Mouse (Mus musculus) liver, embryonic 14.5 days (tissue): ENCODE measurements around the gene D10Wsu102e. TPM values are rescaled to one million over a fixed set of nuclear protein-coding genes. Genes with fewer than 3 reads are reported as not detected.
"Not testable (repeated sequence)": the region's sequence is repeated elsewhere in the genome, so short reads cannot be mapped to it uniquely, and the experiment has no call there.

Experiments used
- ATAC-seq: fragments of 200-750 bp; cut with Nextera tagmentation; 2 replicates; pipeline ENCODE4 v1.8.0; 2017; ENCODE audit warnings: moderate number of reproducible peaks, mild to moderate bottlenecking, moderate library complexity; ENCODE audit not compliant: insufficient read depth
- DNase-seq, 3 experiments: peaks; one replicate each; pipeline ENCODE4 v3.0.0-alpha.2; 2012 to 2013; ENCODE audit warnings: low read depth in 3 of 3, low spot score in 3 of 3
- H3K27ac ChIP-seq: fragments of 300-500 bp; sonication (generic); 2 replicates; pipeline ENCODE4 v1.5.1; 2014; ENCODE audit warnings: moderate library complexity, mild to moderate bottlenecking, control low read depth, inconsistent platforms
- H3K27me3 ChIP-seq: fragments of 300-500 bp; sonication (generic); 2 replicates; pipeline ENCODE4 v1.6.1; 2014; ENCODE audit warnings: mild to moderate bottlenecking, low read length, moderate library complexity; ENCODE audit not compliant: control insufficient read depth, insufficient read depth
- H3K36me3 ChIP-seq: fragments of 300-500 bp; sonication (generic); replicated peaks from 2 replicates; pipeline ENCODE4 v1.6.1; 2014; ENCODE audit warnings: low read depth; ENCODE audit not compliant: control insufficient read depth, insufficient read depth
- H3K4me1 ChIP-seq, 2 experiments: fragments of 200-500 bp in 1 of 2; fragments of 300-500 bp in 1 of 2; sonication (generic) in 1 of 2; replicated peaks; 2 replicates each; pipeline ENCODE4 v1.6.1; 2012 to 2014; ENCODE audit warnings: antibody characterized with exemption in 1 of 2, inconsistent platforms in 1 of 2, low read length in 1 of 2; ENCODE audit not compliant: control insufficient read depth in 2 of 2, insufficient read depth in 2 of 2
- H3K4me2 ChIP-seq: fragments of 300-500 bp; sonication (generic); 2 replicates; pipeline ENCODE4 v1.6.1; 2014; ENCODE audit warnings: low read depth, mild to moderate bottlenecking, control low read depth, moderate library complexity
- H3K4me3 ChIP-seq, 2 experiments: fragments of 200-500 bp in 1 of 2; fragments of 300-500 bp in 1 of 2; sonication (generic) in 1 of 2; 2 replicates each; pipeline ENCODE4 v1.5.1; 2012 to 2014; ENCODE audit warnings: low read depth in 2 of 2, low read length in 2 of 2, mild to moderate bottlenecking in 2 of 2, control low read depth in 1 of 2, inconsistent platforms in 1 of 2, moderate library complexity in 1 of 2; ENCODE audit not compliant: insufficient read depth in 1 of 2
- H3K9ac ChIP-seq: fragments of 300-500 bp; sonication (generic); replicated peaks from 2 replicates; pipeline ENCODE4 v1.6.1; 2014; ENCODE audit warnings: mild to moderate bottlenecking, control low read depth, moderate library complexity
- H3K9me3 ChIP-seq: fragments of 300-500 bp; sonication (generic); 2 replicates; pipeline ENCODE4 v1.6.1; 2016; ENCODE audit warnings: low read length, mixed read lengths; ENCODE audit not compliant: control insufficient read depth
- CTCF ChIP-seq: IDR thresholded peaks from 2 replicates; pipeline ENCODE4 v1.5.1; 2016; ENCODE audit warnings: antibody characterized with exemption, low read depth, control low read depth
- EP300 ChIP-seq: IDR thresholded peaks from 2 replicates; pipeline ENCODE4 v1.6.1; 2016; ENCODE audit warnings: antibody characterized with exemption, low read depth
- WGBS: fragments of 180-500 bp; shearing (Covaris S2); extraction: QIAGEN DNeasy Blood & Tissue Kit; methylation state at CpG from one replicate; pipeline ENCODE4 v1.1.7; 2014; ENCODE audit not compliant: insufficient replicate concordance; 5-methylcytosine and 5-hydroxymethylcytosine counted together
- polyA plus RNA-seq, 2 experiments: library from polyadenylated mRNA; depleted of rRNA in 1 of 2; stranded (reverse) in 1 of 2; unstranded in 1 of 2; fragments of >200 nt; fragmentation: Nextera tagmentation in 1 of 2; extraction: Ambion mirVana in 1 of 2; gene quantifications; 2 replicates each; pipeline versions ENCODE4 v1.2.1 to v1.2.3; 2012 to 2014

The D10Wsu102e gene
- polyA plus RNA-seq, 2 experiments: 0.19 to 0.20 TPM

- Histone ChIP-seq H3K36me3 (no peaks in the 10 kb centered on the region), H3K9ac (no peak overlapping the region), H3K9me3 (no peaks in the 10 kb centered on the region), H3K27ac (no peak overlapping the region), H3K4me3 (no peak overlapping the region), H3K4me1 (no peaks in the 10 kb centered on the region), H3K4me2 (no peak overlapping the region), H3K27me3 (no peaks in the 10 kb centered on the region)
- WGBS: 42% methylated on average over 8 of the region's 8 CpGs
- DNase-seq (peak in 1 of 3 experiments; percentile 7), ATAC-seq (no peak)
- peak; percentile 38; the same call in 1 of the 2 replicates for TF ChIP-seq CTCF
- TF ChIP-seq EP300: no peak
Observed at GRCm38 (mm10) chr10:83508962-83509660, 149.1 kb downstream of the D10Wsu102e start.

- ATAC-seq: no peak
- H3K9me3 ChIP-seq: no peaks in the 10 kb centered on the region
- 49% methylated on average over 5 of the region's 5 CpGs for WGBS
- H3K4me2 ChIP-seq: no peak overlapping the region
- DNase-seq: no peak
- no peak overlapping the region for H3K4me3 ChIP-seq
- no peak overlapping the region for H3K9ac ChIP-seq
- H3K27ac ChIP-seq: no peak overlapping the region
- TF ChIP-seq EP300 (no peak), CTCF (no peak)
- no peaks in the 10 kb centered on the region for H3K36me3 ChIP-seq
- H3K4me1 ChIP-seq: no peaks in the 10 kb centered on the region
- H3K27me3 ChIP-seq: no peaks in the 10 kb centered on the region
Observed at GRCm38 (mm10) chr10:83511304-83511703, 151.3 kb downstream of the D10Wsu102e start.

DNA sequence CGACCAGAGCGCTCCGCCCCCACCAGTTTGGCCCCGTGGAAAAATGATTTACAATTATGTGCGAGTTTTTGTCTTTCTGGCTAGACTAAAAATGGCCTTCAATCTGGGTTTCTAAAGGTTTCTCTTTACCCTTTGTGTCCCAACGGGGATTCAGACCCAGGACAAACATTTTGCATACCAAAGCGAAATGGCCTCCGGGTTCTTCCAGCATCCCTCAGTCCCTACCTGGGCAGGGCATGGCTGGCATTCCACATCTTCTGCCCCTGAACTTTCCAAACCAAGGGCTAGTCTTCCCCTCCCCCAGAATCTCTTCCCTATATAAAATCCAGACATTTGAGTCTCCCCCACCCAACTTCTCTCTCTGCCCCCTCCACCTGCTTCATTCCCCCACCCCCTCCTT is 153.7 kb downstream of the D10Wsu102e start:
- ATAC-seq (no peak), DNase-seq (no peak)
- no peaks in the 10 kb centered on the region for H3K9me3 ChIP-seq
- H3K4me3 ChIP-seq: no peak overlapping the region
- H3K4me2 ChIP-seq: no peak overlapping the region
- H3K36me3 ChIP-seq: no peaks in the 10 kb centered on the region
- no peaks in the 10 kb centered on the region for H3K27me3 ChIP-seq
- no peak overlapping the region for H3K27ac ChIP-seq
- H3K4me1 ChIP-seq: no peaks in the 10 kb centered on the region
- H3K9ac ChIP-seq: no peak overlapping the region
- 76% methylated on average over 8 of the region's 8 CpGs for WGBS
- TF ChIP-seq EP300: no peak
- no peak for TF ChIP-seq CTCF

DNA sequence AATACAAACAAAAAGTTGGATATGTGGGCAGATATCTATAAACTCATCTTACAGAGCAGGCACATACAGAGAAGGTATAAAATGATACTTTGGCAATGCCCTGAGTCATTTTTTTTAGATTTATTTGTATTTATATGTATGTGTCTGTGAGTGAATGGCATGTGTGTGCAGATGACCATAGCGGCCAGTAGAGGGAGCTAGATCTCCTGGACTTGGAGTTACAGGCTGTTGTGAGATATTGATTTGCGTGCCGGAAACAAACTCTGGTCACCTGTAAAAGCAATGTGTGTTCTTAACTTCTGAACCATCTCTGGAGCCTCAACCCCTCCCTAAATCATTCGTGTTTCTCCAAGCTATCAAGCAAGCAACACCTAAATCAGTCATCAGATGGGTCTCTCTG is 161.0 kb downstream of the D10Wsu102e start:
- H3K4me3 ChIP-seq: no peak overlapping the region
- TF ChIP-seq CTCF (peak; percentile 59), EP300 (no peak)
- H3K4me1 ChIP-seq: no peaks in the 10 kb centered on the region
- H3K36me3 ChIP-seq: no peaks in the 10 kb centered on the region
- ATAC-seq (no peak), DNase-seq (no peak)
- 72% methylated on average over 4 of the region's 4 CpGs for WGBS
- no peak overlapping the region for H3K9ac ChIP-seq
- H3K4me2 ChIP-seq: no peak overlapping the region
- no peaks in the 10 kb centered on the region for H3K9me3 ChIP-seq
- H3K27me3 ChIP-seq: no peaks in the 10 kb centered on the region
- no peak overlapping the region for H3K27ac ChIP-seq

GRCm38 (mm10) chr10:83524238-83524637 is 164.2 kb downstream of the D10Wsu102e start:
- H3K4me1 ChIP-seq, H3K9me3 ChIP-seq, H3K9ac ChIP-seq, H3K4me3 ChIP-seq, H3K27ac ChIP-seq, H3K4me2 ChIP-seq, ATAC-seq, DNase-seq, H3K27me3 ChIP-seq, H3K36me3 ChIP-seq: not testable (repeated sequence)
